Mouse (Mus musculus) ovary, postnatal 14 days (tissue): ENCODE data around the gene Prl6a1.

ENCODE experiments used
- DNase-seq: peaks from one replicate; pipeline ENCODE4 v3.0.0; 2022; ENCODE audit warnings: low spot score

Prl6a1 gene

GRCm38 (mm10) chr13:27312334-27313225 is at the start of gene Prl6a1:
Gene Prl6a1 (plus strand): TSS chr13:27312627.
- no peak for DNase-seq

- DNase-seq = no peak
These were observed 22.6 kb downstream of the Prl6a1 start for GRCm38 (mm10) chr13:27334989-27335388.

GRCm38 (mm10) chr13:27342733-27343275 is 30.4 kb downstream of the Prl6a1 start:
- DNase-seq = no peak

- DNase-seq = no peak
These were observed 32.9 kb downstream of the Prl6a1 start, which contains the start of gene Prl8a2 for GRCm38 (mm10) chr13:27345373-27345772. Gene Prl8a2 (plus strand): TSS chr13:27345673.
